Mouse (Mus musculus) forebrain, postnatal 0 days (tissue): ENCODE data around the gene Krt2. TPM values are rescaled to one million over a fixed set of nuclear protein-coding genes. Genes with fewer than 3 reads are reported as not detected.

Experiments
- ATAC-seq: fragments of 200-750 bp; cut with Nextera tagmentation; 2 replicates; pipeline ENCODE4 v1.8.0; 2017; ENCODE audit warnings: mild to moderate bottlenecking, moderate library complexity
- DNase-seq: peaks from one replicate; pipeline ENCODE4 v3.0.0-alpha.2; 2015
- H3K27ac ChIP-seq: fragments of 300-500 bp; sonication (generic); 2 replicates; pipeline ENCODE4 v1.5.1; 2014; ENCODE audit warnings: low read depth, mild to moderate bottlenecking, antibody characterized with exemption, low read length, moderate library complexity, mixed read lengths
- H3K27me3 ChIP-seq: fragments of 300-500 bp; sonication (generic); 2 replicates; pipeline ENCODE4 v1.6.1; 2014; ENCODE audit warnings: mild to moderate bottlenecking, low read length, mixed read lengths; ENCODE audit not compliant: insufficient read depth
- H3K36me3 ChIP-seq: fragments of 300-500 bp; sonication (generic); 2 replicates; pipeline ENCODE4 v1.6.1; 2014; ENCODE audit warnings: mild to moderate bottlenecking, moderate library complexity; ENCODE audit not compliant: insufficient read depth
- H3K4me1 ChIP-seq: fragments of 300-500 bp; sonication (generic); 2 replicates; pipeline ENCODE4 v1.6.1; 2014; ENCODE audit warnings: antibody characterized with exemption; ENCODE audit not compliant: insufficient read depth
- H3K4me2 ChIP-seq: fragments of 300-500 bp; sonication (generic); 2 replicates; pipeline ENCODE4 v1.6.1; 2014; ENCODE audit warnings: low read depth, mild to moderate bottlenecking, moderate library complexity
- H3K4me3 ChIP-seq: fragments of 300-500 bp; sonication (generic); 2 replicates; pipeline ENCODE4 v1.5.1; 2014; ENCODE audit warnings: low read depth, low read length, mixed read lengths
- H3K9ac ChIP-seq: fragments of 300-500 bp; sonication (generic); 2 replicates; pipeline ENCODE4 v1.6.1; 2014; ENCODE audit warnings: mild to moderate bottlenecking
- H3K9me3 ChIP-seq: fragments of 300-500 bp; sonication (generic); 2 replicates; pipeline ENCODE4 v1.6.1; 2016; ENCODE audit warnings: low read length
- CTCF ChIP-seq: sonication (generic); IDR thresholded peaks from 2 replicates; pipeline ENCODE4 v1.5.1; 2016; ENCODE audit warnings: antibody characterized with exemption, control low read depth, low read depth
- WGBS: fragments of 180-500 bp; shearing (Covaris S2); extraction: QIAGEN DNeasy Blood & Tissue Kit; methylation state at CpG from one replicate; pipeline ENCODE4 v1.1.7; 2014; 5-methylcytosine and 5-hydroxymethylcytosine counted together
- polyA plus RNA-seq: library from polyadenylated mRNA; unstranded; fragments of >200 nt; fragmentation: Nextera tagmentation; extraction: Ambion mirVana; gene quantifications from 2 replicates; pipeline ENCODE4 v1.2.1, GENCODE M21; 2015
- total RNA-seq: library from RNA; depleted of rRNA; stranded (reverse); fragments of >200 nt; gene quantifications from 2 replicates; pipeline ENCODE4 v1.2.3, GENCODE M21; 2014

Krt2 gene
- total and polyA plus RNA-seq, 2 experiments from 2014 or later: 0.11 to 0.29 TPM

- 59% methylated on average over 6 of the region's 6 CpGs for whole genome bisulfite sequencing
- Histone ChIP-seq H3K4me3 (no peak overlapping the region), H3K9me3 (no peaks in the 10 kb centered on the region), H3K27ac (no peak overlapping the region), H3K4me1 (no peaks in the 10 kb centered on the region), H3K9ac (no peak overlapping the region), H3K36me3 (no peaks in the 10 kb centered on the region), H3K4me2 (no peak overlapping the region), H3K27me3 (no peaks in the 10 kb centered on the region)
- DNase-seq: no peak
- ATAC-seq: no peak
- no peak for TF ChIP-seq CTCF
Measured at GRCm38 (mm10) chr15:101833131-101833530, 15.2 kb upstream of the Krt2 start.

- Histone ChIP-seq H3K27me3 (no peaks in the 10 kb centered on the region), H3K4me3 (no peak overlapping the region), H3K9me3 (no peaks in the 10 kb centered on the region), H3K27ac (no peak overlapping the region), H3K36me3 (no peaks in the 10 kb centered on the region), H3K4me1 (no peaks in the 10 kb centered on the region), H3K9ac (no peak overlapping the region), H3K4me2 (no peak overlapping the region)
- TF ChIP-seq CTCF: no peak
- ATAC-seq: no peak
- DNase-seq: no peak
- whole genome bisulfite sequencing: 50% methylated on average over 5 of the region's 5 CpGs
Measured at GRCm38 (mm10) chr15:101829441-101829840, 11.5 kb upstream of the Krt2 start.

GRCm38 (mm10) chr15:101821786-101822185, 3.8 kb upstream of the Krt2 start:
- H3K36me3 ChIP-seq: no peaks in the 10 kb centered on the region
- WGBS: 16% methylated on average over 3 of the region's 3 CpGs
- H3K27ac ChIP-seq: no peak overlapping the region
- no peak for DNase-seq
- H3K27me3 ChIP-seq: no peaks in the 10 kb centered on the region
- no peak overlapping the region for H3K4me3 ChIP-seq
- no peak overlapping the region for H3K9ac ChIP-seq
- H3K4me2 ChIP-seq: no peak overlapping the region
- no peaks in the 10 kb centered on the region for H3K9me3 ChIP-seq
- no peak for ATAC-seq
- no peaks in the 10 kb centered on the region for H3K4me1 ChIP-seq
- TF ChIP-seq CTCF: no peak

- no peaks in the 10 kb centered on the region for H3K36me3 ChIP-seq
- 66% methylated on average over 11 of the region's 11 CpGs for WGBS
- H3K9ac ChIP-seq: no peak overlapping the region
- ATAC-seq: peak; percentile 81
- H3K4me1 ChIP-seq: 0 out of 2 replicates have a peak, but pooled peaks cover 9% of the 10 kb centered on the region
- H3K4me2 ChIP-seq: no peak overlapping the region
- H3K4me3 ChIP-seq: no peak overlapping the region
- no peak for TF ChIP-seq CTCF
- H3K27me3 ChIP-seq: no peaks in the 10 kb centered on the region
- no peaks in the 10 kb centered on the region for H3K9me3 ChIP-seq
- peak; percentile 30 for DNase-seq
- H3K27ac ChIP-seq: peak overlapping the region; percentile 57; the same call in 1 of the 2 replicates
Measured at GRCm38 (mm10) chr15:101803052-101803822, 14.7 kb downstream of the Krt2 start.

- ATAC-seq (peak; percentile 63), DNase-seq (peak; percentile 23)
- no peak for TF ChIP-seq CTCF
- Histone ChIP-seq H3K27me3 (no peaks in the 10 kb centered on the region), H3K27ac (peak within 1 kb of the TSS; percentile 57; the same call in 1 of the 2 replicates), H3K36me3 (no peaks in the 10 kb centered on the region), H3K4me3 (no peak within 1 kb of the TSS), H3K9me3 (no peaks in the 10 kb centered on the region), H3K4me2 (no peak within 1 kb of the TSS), H3K9ac (no peak within 1 kb of the TSS), H3K4me1 (0 out of 2 replicates have a peak, but pooled peaks cover 9% of the 10 kb centered on the region)
- WGBS: 50% methylated on average over 6 of the region's 6 CpGs
Measured at GRCm38 (mm10) chr15:101802296-101802835, 15.6 kb downstream of the Krt2 start, which contains the start of gene Krt73. Krt73 (minus strand) TSS chr15:101802346.

- no peak overlapping the region for H3K4me2 ChIP-seq
- no peaks in the 10 kb centered on the region for H3K36me3 ChIP-seq
- WGBS: 6% methylated on average over 3 of the region's 3 CpGs
- H3K9me3 ChIP-seq: no peaks in the 10 kb centered on the region
- DNase-seq (peak; percentile 46), ATAC-seq (peak; percentile 86; the same call in 1 of the 2 replicates)
- no peak overlapping the region for H3K4me3 ChIP-seq
- peaks cover 5% of the 10 kb centered on the region; the same call in 1 of the 2 replicates for H3K4me1 ChIP-seq
- H3K27me3 ChIP-seq: no peaks in the 10 kb centered on the region
- peak overlapping the region; percentile 45 for H3K27ac ChIP-seq
- no peak overlapping the region for H3K9ac ChIP-seq
- no peak for TF ChIP-seq CTCF
Measured at GRCm38 (mm10) chr15:101790867-101791266, 27.1 kb downstream of the Krt2 start.

GRCm38 (mm10) chr15:101786360-101786759, 31.6 kb downstream of the Krt2 start, which contains the start of gene Krt72:
Krt72 (minus strand) TSS chr15:101786460.
- Histone ChIP-seq H3K4me3 (no peak within 1 kb of the TSS), H3K36me3 (no peaks in the 10 kb centered on the region), H3K27ac (no peak within 1 kb of the TSS), H3K27me3 (no peaks in the 10 kb centered on the region), H3K4me1 (peaks cover 4% of the 10 kb centered on the region; the same call in 1 of the 2 replicates), H3K4me2 (no peak within 1 kb of the TSS), H3K9ac (no peak within 1 kb of the TSS), H3K9me3 (no peaks in the 10 kb centered on the region)
- TF ChIP-seq CTCF: no peak
- no peak for DNase-seq
- ATAC-seq: no peak
- 92% methylated on average over 18 of the region's 18 CpGs for WGBS
